Mouse (Mus musculus) forebrain, postnatal 0 days (tissue): Measurements from ENCODE around the gene Tvp23b. TPM values are rescaled to one million over a fixed set of nuclear protein-coding genes. Genes with fewer than 3 reads are reported as not detected.

Experiments
- ATAC-seq: fragments of 200-750 bp; cut with Nextera tagmentation; 2 replicates; pipeline ENCODE4 v1.8.0; 2017; ENCODE audit warnings: mild to moderate bottlenecking, moderate library complexity
- DNase-seq: peaks from one replicate; pipeline ENCODE4 v3.0.0-alpha.2; 2015
- H3K27ac ChIP-seq: fragments of 300-500 bp; sonication (generic); 2 replicates; pipeline ENCODE4 v1.5.1; 2014; ENCODE audit warnings: low read depth, mild to moderate bottlenecking, antibody characterized with exemption, low read length, moderate library complexity, mixed read lengths
- H3K27me3 ChIP-seq: fragments of 300-500 bp; sonication (generic); 2 replicates; pipeline ENCODE4 v1.6.1; 2014; ENCODE audit warnings: mild to moderate bottlenecking, low read length, mixed read lengths; ENCODE audit not compliant: insufficient read depth
- H3K36me3 ChIP-seq: fragments of 300-500 bp; sonication (generic); 2 replicates; pipeline ENCODE4 v1.6.1; 2014; ENCODE audit warnings: mild to moderate bottlenecking, moderate library complexity; ENCODE audit not compliant: insufficient read depth
- H3K4me1 ChIP-seq: fragments of 300-500 bp; sonication (generic); 2 replicates; pipeline ENCODE4 v1.6.1; 2014; ENCODE audit warnings: antibody characterized with exemption; ENCODE audit not compliant: insufficient read depth
- H3K4me2 ChIP-seq: fragments of 300-500 bp; sonication (generic); 2 replicates; pipeline ENCODE4 v1.6.1; 2014; ENCODE audit warnings: low read depth, mild to moderate bottlenecking, moderate library complexity
- H3K4me3 ChIP-seq: fragments of 300-500 bp; sonication (generic); 2 replicates; pipeline ENCODE4 v1.5.1; 2014; ENCODE audit warnings: low read depth, low read length, mixed read lengths
- H3K9ac ChIP-seq: fragments of 300-500 bp; sonication (generic); 2 replicates; pipeline ENCODE4 v1.6.1; 2014; ENCODE audit warnings: mild to moderate bottlenecking
- H3K9me3 ChIP-seq: fragments of 300-500 bp; sonication (generic); 2 replicates; pipeline ENCODE4 v1.6.1; 2016; ENCODE audit warnings: low read length
- CTCF ChIP-seq: sonication (generic); IDR thresholded peaks from 2 replicates; pipeline ENCODE4 v1.5.1; 2016; ENCODE audit warnings: antibody characterized with exemption, control low read depth, low read depth
- WGBS: fragments of 180-500 bp; shearing (Covaris S2); extraction: QIAGEN DNeasy Blood & Tissue Kit; methylation state at CpG from one replicate; pipeline ENCODE4 v1.1.7; 2014; 5-methylcytosine and 5-hydroxymethylcytosine counted together
- polyA plus RNA-seq: library from polyadenylated mRNA; unstranded; fragments of >200 nt; fragmentation: Nextera tagmentation; extraction: Ambion mirVana; gene quantifications from 2 replicates; pipeline ENCODE4 v1.2.1, GENCODE M21; 2015
- total RNA-seq: library from RNA; depleted of rRNA; stranded (reverse); fragments of >200 nt; gene quantifications from 2 replicates; pipeline ENCODE4 v1.2.3, GENCODE M21; 2014

Tvp23b gene
- total and polyA plus RNA-seq, 2 experiments from 2014 or later: 30.8 to 37.1 TPM

GRCm38 (mm10) chr11:62848301-62848700 lies 31.0 kb upstream of the Tvp23b start:
- Histone ChIP-seq H3K4me2 (no peak overlapping the region), H3K27me3 (no peaks in the 10 kb centered on the region), H3K36me3 (no peaks in the 10 kb centered on the region), H3K4me3 (no peak overlapping the region), H3K4me1 (no peaks in the 10 kb centered on the region), H3K9ac (no peak overlapping the region), H3K27ac (no peak overlapping the region), H3K9me3 (no peaks in the 10 kb centered on the region)
- 29% methylated on average over 2 of the region's 2 CpGs for WGBS
- no peak for DNase-seq
- no peak for TF ChIP-seq CTCF
- no peak for ATAC-seq

GRCm38 (mm10) chr11:62851199-62851598 lies 28.1 kb upstream of the Tvp23b start:
- Histone ChIP-seq H3K4me1 (no peaks in the 10 kb centered on the region), H3K27ac (no peak overlapping the region), H3K27me3 (no peaks in the 10 kb centered on the region), H3K36me3 (no peaks in the 10 kb centered on the region), H3K4me3 (no peak overlapping the region), H3K4me2 (no peak overlapping the region), H3K9me3 (no peaks in the 10 kb centered on the region), H3K9ac (no peak overlapping the region)
- no peak for DNase-seq
- WGBS: 70% methylated on average over 1 of the region's 1 CpGs
- TF ChIP-seq CTCF: peak; percentile 54
- no peak for ATAC-seq

- Histone ChIP-seq H3K27ac (no peak overlapping the region), H3K9me3 (no peaks in the 10 kb centered on the region), H3K4me1 (no peaks in the 10 kb centered on the region), H3K9ac (no peak overlapping the region), H3K27me3 (no peaks in the 10 kb centered on the region), H3K4me3 (no peak overlapping the region), H3K36me3 (no peaks in the 10 kb centered on the region), H3K4me2 (no peak overlapping the region)
- DNase-seq (no peak), ATAC-seq (no peak)
- WGBS: 94% methylated on average over 6 of the region's 6 CpGs
- TF ChIP-seq CTCF: no peak
These were observed 25.9 kb upstream of the Tvp23b start for GRCm38 (mm10) chr11:62853334-62853733.

- Histone ChIP-seq H3K9ac (no peak overlapping the region), H3K9me3 (no peaks in the 10 kb centered on the region), H3K4me2 (no peak overlapping the region), H3K27ac (no peak overlapping the region), H3K4me3 (no peak overlapping the region), H3K36me3 (no peaks in the 10 kb centered on the region), H3K4me1 (no peaks in the 10 kb centered on the region), H3K27me3 (no peaks in the 10 kb centered on the region)
- DNase-seq (no peak), ATAC-seq (no peak)
- WGBS: 78% methylated on average over 4 of the region's 4 CpGs
- TF ChIP-seq CTCF: no peak
These were observed 13.7 kb upstream of the Tvp23b start for GRCm38 (mm10) chr11:62865562-62865961.

GRCm38 (mm10) chr11:62866685-62867084 lies 12.6 kb upstream of the Tvp23b start:
- H3K27me3 ChIP-seq: no peaks in the 10 kb centered on the region
- H3K4me3 ChIP-seq: no peak overlapping the region
- H3K27ac ChIP-seq: no peak overlapping the region
- H3K36me3 ChIP-seq: no peaks in the 10 kb centered on the region
- no peaks in the 10 kb centered on the region for H3K4me1 ChIP-seq
- 84% methylated on average over 7 of the region's 7 CpGs for WGBS
- TF ChIP-seq CTCF: no peak
- no peak overlapping the region for H3K9ac ChIP-seq
- no peaks in the 10 kb centered on the region for H3K9me3 ChIP-seq
- ATAC-seq (no peak), DNase-seq (no peak)
- no peak overlapping the region for H3K4me2 ChIP-seq

GRCm38 (mm10) chr11:62869201-62869600 lies 10.1 kb upstream of the Tvp23b start:
- no peak overlapping the region for H3K4me3 ChIP-seq
- H3K27ac ChIP-seq: no peak overlapping the region
- 79% methylated on average over 5 of the region's 5 CpGs for WGBS
- DNase-seq (no peak), ATAC-seq (no peak)
- no peaks in the 10 kb centered on the region for H3K4me1 ChIP-seq
- H3K36me3 ChIP-seq: no peaks in the 10 kb centered on the region
- no peak overlapping the region for H3K9ac ChIP-seq
- H3K27me3 ChIP-seq: no peaks in the 10 kb centered on the region
- H3K9me3 ChIP-seq: no peaks in the 10 kb centered on the region
- no peak for TF ChIP-seq CTCF
- H3K4me2 ChIP-seq: no peak overlapping the region

- TF ChIP-seq CTCF: no peak
- WGBS: 89% methylated on average over 8 of the region's 8 CpGs
- Histone ChIP-seq H3K27ac (no peak overlapping the region), H3K9me3 (no peaks in the 10 kb centered on the region), H3K4me2 (no peak overlapping the region), H3K36me3 (no peaks in the 10 kb centered on the region), H3K4me3 (no peak overlapping the region), H3K9ac (no peak overlapping the region), H3K4me1 (no peaks in the 10 kb centered on the region), H3K27me3 (no peaks in the 10 kb centered on the region)
- no peak for DNase-seq
- no peak for ATAC-seq
These were observed 9.4 kb upstream of the Tvp23b start for GRCm38 (mm10) chr11:62869715-62870371.
